Mouse (Mus musculus) hindbrain, embryonic 15.5 days (tissue): ENCODE results near the gene Serp2. TPM values are rescaled to one million over a fixed set of nuclear protein-coding genes. Genes with fewer than 3 reads are reported as not detected.

Experiments used
- ATAC-seq: fragments of 200-750 bp; cut with Nextera tagmentation; 2 replicates; pipeline ENCODE4 v1.8.0; 2017; ENCODE audit warnings: low read depth, moderate number of reproducible peaks, moderate TSS enrichment; ENCODE audit not compliant: low FRiP score
- H3K27ac ChIP-seq: fragments of 300-500 bp; sonication (generic); replicated peaks from 2 replicates; pipeline ENCODE4 v1.5.1; 2015; ENCODE audit warnings: mild to moderate bottlenecking, inconsistent platforms
- H3K27me3 ChIP-seq: fragments of 300-500 bp; sonication (generic); 2 replicates; pipeline ENCODE4 v1.6.1; 2015; ENCODE audit warnings: control low read depth, inconsistent platforms
- H3K36me3 ChIP-seq: fragments of 300-500 bp; sonication (generic); 2 replicates; pipeline ENCODE4 v1.6.1; 2015; ENCODE audit warnings: control low read depth, inconsistent platforms
- H3K4me1 ChIP-seq: fragments of 300-500 bp; sonication (generic); replicated peaks from 2 replicates; pipeline ENCODE4 v1.6.1; 2015; ENCODE audit warnings: control low read depth, inconsistent platforms
- H3K4me2 ChIP-seq: fragments of 300-500 bp; sonication (generic); 2 replicates; pipeline ENCODE4 v1.6.1; 2015; ENCODE audit warnings: moderate library complexity, mild to moderate bottlenecking, inconsistent platforms
- H3K4me3 ChIP-seq: fragments of 300-500 bp; sonication (generic); 2 replicates; pipeline ENCODE4 v1.5.1; 2015; ENCODE audit warnings: mild to moderate bottlenecking, inconsistent platforms
- H3K9ac ChIP-seq: fragments of 300-500 bp; sonication (generic); 2 replicates; pipeline ENCODE4 v1.6.1; 2015; ENCODE audit warnings: inconsistent platforms
- H3K9me3 ChIP-seq: fragments of 300-500 bp; sonication (generic); 2 replicates; pipeline ENCODE4 v1.6.1; 2016; ENCODE audit warnings: control low read depth, inconsistent platforms
- WGBS: fragments of 180-500 bp; shearing (Covaris S2); methylation state at CpG from one replicate; pipeline ENCODE4 v1.1.7; 2015; 5-methylcytosine and 5-hydroxymethylcytosine counted together
- polyA plus RNA-seq: library from polyadenylated mRNA; unstranded; fragments of >200 nt; fragmentation: Nextera tagmentation; extraction: Ambion mirVana; gene quantifications from 2 replicates; pipeline ENCODE4 v1.2.1, GENCODE M21; 2015

Serp2 gene
- polyA plus RNA-seq, 1 experiment from 2014 or later: 213 TPM

GRCm38 (mm10) chr14:76504121-76504737 is 52.5 kb downstream of the Serp2 start:
- ATAC-seq: peak; percentile 96
- Histone ChIP-seq H3K4me2 (peak overlapping the region; percentile 90), H3K4me3 (peak overlapping the region; percentile 64), H3K27me3 (no peaks in the 10 kb centered on the region), H3K9me3 (no peaks in the 10 kb centered on the region), H3K27ac (peak overlapping the region; percentile 98), H3K9ac (peak overlapping the region; percentile 91), H3K4me1 (peaks cover 39% of the 10 kb centered on the region), H3K36me3 (0 out of 2 replicates have a peak, but pooled peaks cover 3% of the 10 kb centered on the region)
- 0% methylated on average over 47 of the region's 52 CpGs for WGBS

- Histone ChIP-seq H3K36me3 (0 out of 2 replicates have a peak, but pooled peaks cover 3% of the 10 kb centered on the region), H3K27ac (peak overlapping the region; percentile 98), H3K9ac (peak overlapping the region; percentile 91), H3K4me3 (peak overlapping the region; percentile 64), H3K4me1 (peaks cover 36% of the 10 kb centered on the region), H3K4me2 (peak overlapping the region; percentile 90), H3K27me3 (no peaks in the 10 kb centered on the region), H3K9me3 (no peaks in the 10 kb centered on the region)
- WGBS: 3% methylated on average over 13 of the region's 13 CpGs
- ATAC-seq: no peak
These were observed 53.3 kb downstream of the Serp2 start for GRCm38 (mm10) chr14:76503231-76503851.

GRCm38 (mm10) chr14:76500036-76500435 is 56.7 kb downstream of the Serp2 start:
- Histone ChIP-seq H3K9ac (no peak overlapping the region), H3K27ac (peak overlapping the region; percentile 17; the same call in 1 of the 2 replicates), H3K36me3 (no peaks in the 10 kb centered on the region), H3K4me2 (no peak overlapping the region), H3K4me3 (no peak overlapping the region), H3K4me1 (peaks cover 17% of the 10 kb centered on the region), H3K9me3 (no peaks in the 10 kb centered on the region), H3K27me3 (no peaks in the 10 kb centered on the region)
- WGBS: 12% methylated on average over 5 of the region's 5 CpGs
- no peak for ATAC-seq

- Histone ChIP-seq H3K27ac (no peak overlapping the region), H3K9ac (no peak overlapping the region)
- ATAC-seq: no peak
These were observed 57.2 kb downstream of the Serp2 start for GRCm38 (mm10) chr14:76499492-76499891.

GRCm38 (mm10) chr14:76498210-76498609 is 58.5 kb downstream of the Serp2 start:
- H3K9me3 ChIP-seq: no peaks in the 10 kb centered on the region
- no peaks in the 10 kb centered on the region for H3K36me3 ChIP-seq
- no peak for ATAC-seq
- peaks cover 13% of the 10 kb centered on the region for H3K4me1 ChIP-seq
- no peaks in the 10 kb centered on the region for H3K27me3 ChIP-seq
- WGBS: 54% methylated on average over 7 of the region's 7 CpGs
- no peak overlapping the region for H3K9ac ChIP-seq
- no peak overlapping the region for H3K4me3 ChIP-seq
- H3K27ac ChIP-seq: no peak overlapping the region
- no peak overlapping the region for H3K4me2 ChIP-seq

More at GRCm38 (mm10) chr14:76499492-76499891, 57.2 kb downstream of the Serp2 start:
- H3K36me3 ChIP-seq: no peaks in the 10 kb centered on the region
- WGBS: 83% methylated on average over 6 of the region's 6 CpGs
- peaks cover 17% of the 10 kb centered on the region for H3K4me1 ChIP-seq
- no peak overlapping the region for H3K4me3 ChIP-seq
- H3K9me3 ChIP-seq: no peaks in the 10 kb centered on the region
- H3K4me2 ChIP-seq: no peak overlapping the region
- no peaks in the 10 kb centered on the region for H3K27me3 ChIP-seq

- Histone ChIP-seq H3K27me3 (no peaks in the 10 kb centered on the region), H3K4me2 (no peak overlapping the region)
These were observed 59.5 kb downstream of the Serp2 start for GRCm38 (mm10) chr14:76497187-76497586.

GRCm38 (mm10) chr14:76495022-76495421 is 61.7 kb downstream of the Serp2 start:
- ATAC-seq: no peak
- Histone ChIP-seq H3K36me3 (no peaks in the 10 kb centered on the region), H3K27ac (no peak overlapping the region), H3K4me1 (peaks cover 5% of the 10 kb centered on the region), H3K27me3 (no peaks in the 10 kb centered on the region), H3K4me3 (no peak overlapping the region), H3K9ac (no peak overlapping the region), H3K4me2 (no peak overlapping the region), H3K9me3 (no peaks in the 10 kb centered on the region)
- WGBS: 62% methylated on average over 5 of the region's 5 CpGs

More at GRCm38 (mm10) chr14:76497187-76497586, 59.5 kb downstream of the Serp2 start:
- H3K4me3 ChIP-seq: no peak overlapping the region
- no peak for ATAC-seq
- H3K9ac ChIP-seq: no peak overlapping the region
- peaks cover 13% of the 10 kb centered on the region for H3K4me1 ChIP-seq
- 42% methylated on average over 9 of the region's 9 CpGs for WGBS
- H3K36me3 ChIP-seq: no peaks in the 10 kb centered on the region
- no peaks in the 10 kb centered on the region for H3K9me3 ChIP-seq
- H3K27ac ChIP-seq: no peak overlapping the region

- H3K36me3 ChIP-seq: no peaks in the 10 kb centered on the region
- peak; percentile 87; the same call in 1 of the 2 replicates for ATAC-seq
- H3K27me3 ChIP-seq: no peaks in the 10 kb centered on the region
- H3K4me1 ChIP-seq: peaks cover 19% of the 10 kb centered on the region
- WGBS: 47% methylated on average over 2 of the region's 2 CpGs
- H3K9ac ChIP-seq: no peak overlapping the region
- peak overlapping the region; percentile 57 for H3K27ac ChIP-seq
- H3K4me3 ChIP-seq: no peak overlapping the region
- H3K4me2 ChIP-seq: no peak overlapping the region
- H3K9me3 ChIP-seq: no peaks in the 10 kb centered on the region
These were observed 67.6 kb downstream of the Serp2 start for GRCm38 (mm10) chr14:76489128-76489527.

- H3K4me3 ChIP-seq: no peak overlapping the region
- no peak overlapping the region for H3K4me2 ChIP-seq
- WGBS: 74% methylated on average over 18 of the region's 18 CpGs
- H3K4me1 ChIP-seq: peaks cover 19% of the 10 kb centered on the region
- H3K36me3 ChIP-seq: no peaks in the 10 kb centered on the region
- ATAC-seq: no peak
- H3K27ac ChIP-seq: peak overlapping the region; percentile 57
- no peaks in the 10 kb centered on the region for H3K9me3 ChIP-seq
- H3K27me3 ChIP-seq: no peaks in the 10 kb centered on the region
- no peak overlapping the region for H3K9ac ChIP-seq
These were observed 68.3 kb downstream of the Serp2 start for GRCm38 (mm10) chr14:76488101-76489044.

- Histone ChIP-seq H3K4me2 (no peak overlapping the region), H3K9ac (no peak overlapping the region), H3K27ac (0 out of 2 replicates have a peak overlapping the region, but pooled peaks have one; percentile 1), H3K36me3 (no peaks in the 10 kb centered on the region), H3K9me3 (no peaks in the 10 kb centered on the region), H3K4me3 (no peak overlapping the region), H3K4me1 (peaks cover 19% of the 10 kb centered on the region), H3K27me3 (no peaks in the 10 kb centered on the region)
- WGBS: 91% methylated on average over 16 of the region's 16 CpGs
- no peak for ATAC-seq
These were observed 69.1 kb downstream of the Serp2 start for GRCm38 (mm10) chr14:76487609-76488008.

- Histone ChIP-seq H3K9ac (no peak overlapping the region), H3K4me2 (no peak overlapping the region), H3K4me1 (peaks cover 24% of the 10 kb centered on the region), H3K27me3 (no peaks in the 10 kb centered on the region), H3K36me3 (no peaks in the 10 kb centered on the region), H3K27ac (no peak overlapping the region), H3K4me3 (no peak overlapping the region), H3K9me3 (no peaks in the 10 kb centered on the region)
- 97% methylated on average over 1 of the region's 1 CpGs for WGBS
- ATAC-seq: no peak
These were observed 73.0 kb downstream of the Serp2 start for GRCm38 (mm10) chr14:76483701-76484100.
